Mouse (Mus musculus): ENCODE data around the gene 4933434E20Rik. TPM values are rescaled to one million over a fixed set of nuclear protein-coding genes. Genes with fewer than 3 reads are reported as not detected.

Gene 4933434E20Rik
- total RNA-seq, 2 experiments from 2014 or later, result 35.2 to 63.6 TPM

GRCm38 (mm10) chr3:90079763-90080497, 28.5 kb downstream of the 4933434E20Rik start:
- peak; percentile 49 for ATAC-seq (replicated peaks; ENCODE audit: poor library complexity, severe bottlenecking)

GRCm38 (mm10) chr3:90080498-90080863, 29.0 kb downstream of the 4933434E20Rik start:
- ATAC-seq (replicated peaks; ENCODE audit: poor library complexity, severe bottlenecking), result no peak

- peak; percentile 19 for ATAC-seq (replicated peaks; ENCODE audit: poor library complexity, severe bottlenecking)
Observed at GRCm38 (mm10) chr3:90081365-90082240, 30.2 kb downstream of the 4933434E20Rik start.

- no peak for ATAC-seq (replicated peaks; ENCODE audit: poor library complexity, severe bottlenecking)
Observed at GRCm38 (mm10) chr3:90083034-90083433, 31.6 kb downstream of the 4933434E20Rik start.

- ATAC-seq (replicated peaks; ENCODE audit: poor library complexity, severe bottlenecking), result 0 out of 2 replicates have a peak, but pooled peaks have one; percentile 4
Observed at GRCm38 (mm10) chr3:90083698-90084324, 32.4 kb downstream of the 4933434E20Rik start.

- no peak for ATAC-seq (replicated peaks; ENCODE audit: poor library complexity, severe bottlenecking)
Observed at GRCm38 (mm10) chr3:90084790-90085189, 33.4 kb downstream of the 4933434E20Rik start.

- ATAC-seq (replicated peaks; ENCODE audit: poor library complexity, severe bottlenecking), result peak; percentile 22
Observed at GRCm38 (mm10) chr3:90085281-90085680, 33.8 kb downstream of the 4933434E20Rik start.

GRCm38 (mm10) chr3:90086068-90086467, 34.6 kb downstream of the 4933434E20Rik start:
- ATAC-seq (replicated peaks; ENCODE audit: poor library complexity, severe bottlenecking), result no peak

GRCm38 (mm10) chr3:90088617-90089016, 37.2 kb downstream of the 4933434E20Rik start:
- no peak for ATAC-seq (replicated peaks; ENCODE audit: poor library complexity, severe bottlenecking)

- no peak for ATAC-seq (replicated peaks; ENCODE audit: poor library complexity, severe bottlenecking)
Observed at GRCm38 (mm10) chr3:90090892-90091291, 39.5 kb downstream of the 4933434E20Rik start.

GRCm38 (mm10) chr3:90094453-90094852, 43.0 kb downstream of the 4933434E20Rik start:
- no peak for ATAC-seq (replicated peaks; ENCODE audit: poor library complexity, severe bottlenecking)

- ATAC-seq (replicated peaks; ENCODE audit: poor library complexity, severe bottlenecking), result no peak
Observed at GRCm38 (mm10) chr3:90097928-90098327, 46.5 kb downstream of the 4933434E20Rik start.

GRCm38 (mm10) chr3:90101010-90101409, 49.6 kb downstream of the 4933434E20Rik start:
- no peak for ATAC-seq (replicated peaks; ENCODE audit: poor library complexity, severe bottlenecking)

- ATAC-seq (replicated peaks; ENCODE audit: poor library complexity, severe bottlenecking), result no peak
Observed at GRCm38 (mm10) chr3:90101673-90102072, 50.2 kb downstream of the 4933434E20Rik start.

GRCm38 (mm10) chr3:90102239-90102638, 50.8 kb downstream of the 4933434E20Rik start:
- ATAC-seq (replicated peaks; ENCODE audit: poor library complexity, severe bottlenecking), result no peak

GRCm38 (mm10) chr3:90103176-90103575, 51.7 kb downstream of the 4933434E20Rik start:
- ATAC-seq (replicated peaks; ENCODE audit: poor library complexity, severe bottlenecking), result no peak

GRCm38 (mm10) chr3:90103938-90104337, 52.5 kb downstream of the 4933434E20Rik start, which contains the start of gene Nup210l:
Nup210l (plus strand) TSS chr3:90104132.
- no peak; the same call in 1 of the 2 replicates for ATAC-seq (replicated peaks; ENCODE audit: poor library complexity, severe bottlenecking)

- no peak for ATAC-seq (replicated peaks; ENCODE audit: poor library complexity, severe bottlenecking)
Observed at GRCm38 (mm10) chr3:90111706-90112105, 60.3 kb downstream of the 4933434E20Rik start.

GRCm38 (mm10) chr3:90114342-90114741, 62.9 kb downstream of the 4933434E20Rik start:
- ATAC-seq (replicated peaks; ENCODE audit: poor library complexity, severe bottlenecking), result no peak

- ATAC-seq (replicated peaks; ENCODE audit: poor library complexity, severe bottlenecking), result no peak
Observed at GRCm38 (mm10) chr3:90115526-90115925, 64.1 kb downstream of the 4933434E20Rik start.

Measured in granulocyte monocyte progenitor cell, adult 5-6 weeks (primary cell).